Mouse (Mus musculus) liver, adult 2 months (tissue): ENCODE measurements at regions not wholly inside any gene's neighbourhood (a gene's known extent, or its start where the extent isn't known, plus 50 kb on each side); places are given as distances from the start of the nearest gene placed in this dataset.

ENCODE experiments used
- DNase-seq: peaks from one replicate; pipeline ENCODE4 v3.0.0-alpha.2; 2011; ENCODE audit warnings: low read depth, low spot score; ENCODE audit errors: extremely low read depth
- H3K27ac ChIP-seq: fragments of 200-500 bp; replicated peaks from 2 replicates; pipeline ENCODE4 v1.5.1; 2012; ENCODE audit warnings: low read depth, mild to moderate bottlenecking, control low read depth, inconsistent platforms, low read length; ENCODE audit not compliant: insufficient read depth
- H3K27me3 ChIP-seq: fragments of 200-500 bp; 2 replicates; pipeline ENCODE4 v1.6.1; 2012; ENCODE audit warnings: mild to moderate bottlenecking, moderate library complexity, low read length, inconsistent platforms; ENCODE audit not compliant: control insufficient read depth, insufficient read depth
- H3K36me3 ChIP-seq: fragments of 200-500 bp; 2 replicates; pipeline ENCODE4 v1.6.1; 2012; ENCODE audit warnings: low read length, inconsistent platforms; ENCODE audit not compliant: control insufficient read depth, insufficient read depth
- H3K4me1 ChIP-seq: fragments of 200-500 bp; 2 replicates; pipeline ENCODE4 v1.6.1; 2011; ENCODE audit warnings: low read length; ENCODE audit not compliant: control insufficient read depth, insufficient read depth
- H3K4me3 ChIP-seq: fragments of 200-500 bp; 2 replicates; pipeline ENCODE4 v1.5.1; 2011; ENCODE audit warnings: low read depth, mild to moderate bottlenecking, control low read depth, low read length, moderate library complexity; ENCODE audit not compliant: insufficient read depth
- H3K79me2 ChIP-seq: fragments of 200-500 bp; 2 replicates; pipeline ENCODE4 v1.6.1; 2012; ENCODE audit warnings: inconsistent platforms, mild to moderate bottlenecking, low read length, moderate library complexity; ENCODE audit not compliant: control insufficient read depth, insufficient read depth
- H3K9ac ChIP-seq: fragments of 200-500 bp; 2 replicates; pipeline ENCODE4 v1.6.1; 2012; ENCODE audit warnings: low read depth, mild to moderate bottlenecking, control low read depth, inconsistent platforms, low read length
- CTCF ChIP-seq: fragments of 200-500 bp; IDR thresholded peaks from 2 replicates; pipeline ENCODE4 v1.5.1; 2011; ENCODE audit warnings: low read depth, low read length, control low read depth
- POLR2A ChIP-seq: fragments of 200-500 bp; IDR thresholded peaks from 2 replicates; pipeline ENCODE4 v1.6.1; 2011; ENCODE audit warnings: low read length, control low read depth; ENCODE audit not compliant: insufficient read depth; ENCODE audit errors: extremely low read depth
- WGBS: fragments of 180-500 bp; shearing (Covaris S2); methylation state at CpG from one replicate; pipeline ENCODE4 v1.1.7; 2018; 5-methylcytosine and 5-hydroxymethylcytosine counted together

DNA sequence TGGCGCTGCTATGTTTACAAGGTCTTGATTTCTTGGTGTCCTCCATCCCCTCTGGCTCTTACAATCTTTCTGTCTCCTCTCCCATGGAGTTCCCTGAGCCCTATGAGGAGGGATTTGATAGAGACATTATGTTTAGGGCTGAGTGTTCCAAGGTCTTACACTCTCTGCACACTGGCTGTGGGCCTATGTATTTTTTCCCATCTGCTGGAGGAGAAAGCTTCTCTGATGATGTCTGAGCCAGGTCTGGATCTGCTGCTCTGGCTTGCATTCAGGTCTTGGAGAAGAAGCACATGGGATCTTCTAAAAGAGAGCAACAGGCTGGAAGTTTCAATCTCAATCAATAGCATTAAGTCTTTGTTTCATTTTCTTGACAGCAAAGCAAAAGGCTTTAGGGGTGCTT, 445.1 kb downstream of the Efna5 start:
- Histone ChIP-seq H3K79me2 (no peaks in the 10 kb centered on the region), H3K9ac (no peak overlapping the region), H3K4me3 (no peak overlapping the region), H3K4me1 (no peaks in the 10 kb centered on the region), H3K27ac (no peak overlapping the region), H3K36me3 (no peaks in the 10 kb centered on the region), H3K27me3 (no peaks in the 10 kb centered on the region)
- WGBS, result 64% methylated on average over 1 of the region's 1 CpGs
- TF ChIP-seq CTCF, result no peak
- TF ChIP-seq POLR2A, result no peak
- DNase-seq, result no peak

DNA sequence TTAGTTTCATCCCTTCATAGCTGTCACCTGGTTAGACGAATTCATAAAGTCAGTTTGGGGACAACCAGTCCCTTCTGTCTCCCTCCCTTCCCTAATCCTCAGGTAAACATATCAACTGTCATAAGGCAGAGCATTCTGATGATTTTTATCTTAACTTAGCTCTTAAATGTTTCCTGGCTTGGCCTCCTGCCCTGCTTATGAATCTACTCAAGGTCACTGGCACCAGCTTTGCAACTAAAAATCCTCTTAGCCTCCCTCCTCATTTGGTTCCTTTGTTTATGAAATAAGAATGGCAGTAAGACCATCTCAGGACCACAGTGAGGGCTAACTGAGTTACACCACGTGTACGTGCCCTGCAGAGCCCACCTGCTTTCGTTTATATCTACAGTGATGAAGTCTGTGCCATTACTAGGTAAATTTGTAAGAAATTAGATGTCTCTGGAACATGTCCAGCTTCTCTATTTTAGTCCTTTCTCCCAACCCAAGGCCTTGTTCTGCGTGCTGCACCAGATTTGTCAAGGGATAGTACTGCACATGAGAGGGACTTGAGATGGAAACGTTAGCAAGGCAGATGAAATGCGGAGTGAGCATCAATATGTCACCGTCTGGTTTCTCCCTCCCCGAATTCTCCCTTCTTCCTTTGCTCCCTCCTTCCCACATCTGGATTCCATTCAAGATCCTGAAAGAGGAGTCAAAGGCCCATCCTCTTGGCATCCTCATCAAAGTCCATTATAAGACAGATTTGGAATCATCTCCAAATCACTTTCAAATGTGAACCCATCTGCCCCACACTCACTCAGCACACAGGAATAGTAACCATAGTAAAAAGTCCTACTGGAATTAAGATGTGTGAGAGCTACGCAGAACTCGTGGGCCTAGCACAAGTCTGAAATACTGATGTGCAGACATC, 457.4 kb downstream of the Efna5 start:
- no peak overlapping the region for H3K4me3 ChIP-seq
- H3K36me3 ChIP-seq, result no peaks in the 10 kb centered on the region
- H3K27me3 ChIP-seq, result no peaks in the 10 kb centered on the region
- no peak overlapping the region for H3K9ac ChIP-seq
- no peak for TF ChIP-seq CTCF
- TF ChIP-seq POLR2A, result no peak
- H3K4me1 ChIP-seq, result no peaks in the 10 kb centered on the region
- H3K79me2 ChIP-seq, result no peaks in the 10 kb centered on the region
- no peak for DNase-seq
- H3K27ac ChIP-seq, result no peak overlapping the region
- WGBS, result 78% methylated on average over 11 of the region's 11 CpGs

DNA sequence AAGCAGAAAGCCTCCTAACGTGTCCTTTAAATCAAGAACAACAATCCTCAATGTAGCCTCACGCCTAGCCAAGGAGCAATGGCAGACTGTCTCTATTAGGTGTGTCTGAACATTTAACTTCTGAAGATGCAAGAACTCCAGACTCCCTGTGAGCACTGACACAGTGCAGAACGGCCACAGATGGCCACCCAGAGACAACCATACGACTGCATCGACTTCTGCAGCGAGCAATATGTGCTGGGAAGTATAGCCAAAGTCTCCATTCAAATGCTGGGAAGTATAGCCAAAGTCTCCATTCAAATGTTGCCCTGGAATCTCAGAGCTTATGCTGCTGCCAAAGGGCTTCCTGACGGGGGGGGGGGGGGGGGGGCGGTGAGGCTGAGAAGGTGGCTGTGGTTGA, 463.5 kb downstream of the Efna5 start:
- Histone ChIP-seq H3K9ac (no peak overlapping the region), H3K4me1 (no peaks in the 10 kb centered on the region), H3K4me3 (no peak overlapping the region), H3K27ac (no peak overlapping the region), H3K36me3 (no peaks in the 10 kb centered on the region), H3K79me2 (no peaks in the 10 kb centered on the region), H3K27me3 (no peaks in the 10 kb centered on the region)
- WGBS, result 78% methylated on average over 8 of the region's 8 CpGs
- no peak for DNase-seq
- TF ChIP-seq CTCF, result no peak
- no peak for TF ChIP-seq POLR2A

DNA sequence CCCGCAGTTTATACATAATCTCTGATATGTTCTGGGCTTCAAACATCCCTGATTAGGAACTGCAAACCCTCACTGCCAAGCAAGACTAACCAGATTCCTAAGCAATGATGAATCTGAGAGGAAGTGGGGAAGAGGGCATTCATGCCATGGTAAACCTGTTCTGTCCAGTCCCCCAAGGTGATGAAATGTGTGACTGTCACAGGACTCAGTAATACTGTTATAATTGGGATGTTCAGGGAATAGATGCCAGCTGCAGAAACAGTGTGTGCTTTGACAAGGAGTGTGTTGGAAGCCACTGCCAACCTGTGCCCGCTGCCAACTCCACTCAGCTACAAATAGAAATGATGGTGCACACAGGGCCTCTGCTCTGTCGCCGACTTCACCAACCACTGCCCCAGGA, 466.0 kb downstream of the Efna5 start:
- Histone ChIP-seq H3K27me3 (no peaks in the 10 kb centered on the region), H3K79me2 (no peaks in the 10 kb centered on the region), H3K36me3 (no peaks in the 10 kb centered on the region), H3K9ac (no peak overlapping the region), H3K4me1 (no peaks in the 10 kb centered on the region), H3K27ac (no peak overlapping the region), H3K4me3 (no peak overlapping the region)
- DNase-seq, result no peak
- WGBS, result 98% methylated on average over 4 of the region's 4 CpGs
- TF ChIP-seq POLR2A (no peak), CTCF (no peak)

GRCm38 (mm10) chr17:62412666-62413180, 468.4 kb downstream of the Efna5 start:
- Histone ChIP-seq H3K79me2 (no peaks in the 10 kb centered on the region), H3K36me3 (no peaks in the 10 kb centered on the region), H3K4me3 (no peak overlapping the region), H3K27me3 (no peaks in the 10 kb centered on the region), H3K4me1 (no peaks in the 10 kb centered on the region), H3K9ac (no peak overlapping the region), H3K27ac (no peak overlapping the region)
- 73% methylated on average over 12 of the region's 12 CpGs for WGBS
- DNase-seq, result no peak
- TF ChIP-seq POLR2A (no peak), CTCF (no peak)

- TF ChIP-seq POLR2A (no peak), CTCF (no peak)
- no peaks in the 10 kb centered on the region for H3K27me3 ChIP-seq
- no peak overlapping the region for H3K9ac ChIP-seq
- no peak for DNase-seq
- no peaks in the 10 kb centered on the region for H3K36me3 ChIP-seq
- no peak overlapping the region for H3K4me3 ChIP-seq
- WGBS, result 70% methylated on average over 1 of the region's 1 CpGs
- H3K27ac ChIP-seq, result no peak overlapping the region
- H3K79me2 ChIP-seq, result no peaks in the 10 kb centered on the region
- no peaks in the 10 kb centered on the region for H3K4me1 ChIP-seq
These were observed 477.4 kb downstream of the Efna5 start for GRCm38 (mm10) chr17:62403739-62404138.
